Mouse (Mus musculus) G1E (cell line): ENCODE measurements at regions not wholly inside any gene's neighbourhood (a gene's known extent, or its start where the extent isn't known, plus 50 kb on each side); places are given as distances from the start of the nearest gene placed in this dataset.

Experiments
- CTCF ChIP-seq: IDR thresholded peaks from 2 replicates; pipeline ENCODE4 v1.5.1; 2012; ENCODE audit warnings: low read depth, low read length, inconsistent platforms, mixed read lengths
- GATA1 ChIP-seq: IDR thresholded peaks from 2 replicates; pipeline ENCODE4 v1.6.1; 2012; ENCODE audit warnings: borderline replicate concordance, low read length, inconsistent platforms, mixed read lengths
- TAL1 ChIP-seq: conservative IDR thresholded peaks from 2 replicates; pipeline ENCODE4 v1.6.1; 2012; ENCODE audit warnings: low read depth, low read length, inconsistent platforms, mixed read lengths

- TF ChIP-seq GATA1 (no peak), CTCF (no peak), TAL1 (no peak)
Observed at GRCm38 (mm10) chr4:89040856-89041255, 96.1 kb upstream of the Mtap start.
